Mouse (Mus musculus): Measurements from ENCODE around the gene Tmem174. TPM values are rescaled to one million over a fixed set of nuclear protein-coding genes. Genes with fewer than 3 reads are reported as not detected.

Gene Tmem174
- total RNA-seq, 1 experiment = not detected

- no peak overlapping the region for H3K4me3 ChIP-seq (ENCODE audit: insufficient read depth in 1 of 2, low read depth in 1 of 2, low read length in 2 of 2, poor library complexity in 1 of 2, severe bottlenecking in 1 of 2)
- no peak for DNase-seq (ENCODE audit: low read depth, low spot score)
- H3K36me3 ChIP-seq (ENCODE audit: control insufficient read depth, insufficient read depth, low read length, poor library complexity, severe bottlenecking) = no peaks in the 10 kb centered on the region
- TF ChIP-seq ZC3H11A (IDR thresholded peaks at IDR 0.05; ENCODE audit: borderline replicate concordance, low read depth, low read length) (no peak), HCFC1 (IDR thresholded peaks at IDR 0.05; ENCODE audit: borderline replicate concordance, insufficient read depth, low read length) (no peak), MAFK (IDR thresholded peaks at IDR 0.05; ENCODE audit: insufficient read depth, low read depth, low read length) (no peak), CHD2 (IDR thresholded peaks at IDR 0.05; ENCODE audit: low read depth, low read length) (no peak), ZNF384 (IDR thresholded peaks at IDR 0.05; ENCODE audit: low read depth, low read length) (no peak)
- no peaks in the 10 kb centered on the region for H3K4me1 ChIP-seq (ENCODE audit: control insufficient read depth in 2 of 2, insufficient read depth in 2 of 2, low read length in 2 of 2, poor library complexity in 1 of 2)
- H3K27ac ChIP-seq (ENCODE audit: insufficient read depth, low read depth, low read length, poor library complexity, severe bottlenecking) = no peak overlapping the region
- no peaks in the 10 kb centered on the region for H3K9me3 ChIP-seq (ENCODE audit: control insufficient read depth, insufficient read depth, low read depth, low read length)
- H3K9ac ChIP-seq (ENCODE audit: insufficient read depth, low read depth, low read length, poor library complexity, severe bottlenecking) = no peak overlapping the region
- in situ Hi-C loops (cut with MboI; ENCODE audit: low sequenced_read_pairs in 2 of 2, unreplicated experiment in 2 of 2) = no loop called here
Measured at GRCm38 (mm10) chr13:98617429-98618067, 19.7 kb downstream of the Tmem174 start.

GRCm38 (mm10) chr13:98607885-98608477 is 29.2 kb downstream of the Tmem174 start:
- Histone ChIP-seq H3K9ac (ENCODE audit: insufficient read depth, low read depth, low read length, poor library complexity, severe bottlenecking) (no peak overlapping the region), H3K36me3 (ENCODE audit: control insufficient read depth, insufficient read depth, low read length, poor library complexity, severe bottlenecking) (no peaks in the 10 kb centered on the region), H3K9me3 (ENCODE audit: control insufficient read depth, insufficient read depth, low read depth, low read length) (no peaks in the 10 kb centered on the region), H3K27ac (ENCODE audit: insufficient read depth, low read depth, low read length, poor library complexity, severe bottlenecking) (no peak overlapping the region), H3K4me3 (ENCODE audit: insufficient read depth in 1 of 2, low read depth in 1 of 2, low read length in 2 of 2, poor library complexity in 1 of 2, severe bottlenecking in 1 of 2) (no peak overlapping the region), H3K4me1 (ENCODE audit: control insufficient read depth in 2 of 2, insufficient read depth in 2 of 2, low read length in 2 of 2, poor library complexity in 1 of 2) (no peaks in the 10 kb centered on the region)
- TF ChIP-seq MAFK (IDR thresholded peaks at IDR 0.05; ENCODE audit: insufficient read depth, low read depth, low read length) (no peak), ZC3H11A (IDR thresholded peaks at IDR 0.05; ENCODE audit: borderline replicate concordance, low read depth, low read length) (no peak)
- in situ Hi-C loops (cut with MboI; ENCODE audit: low sequenced_read_pairs in 2 of 2, unreplicated experiment in 2 of 2) = no loop called here
- no peak for DNase-seq (ENCODE audit: low read depth, low spot score)

- H3K4me3 ChIP-seq (ENCODE audit: insufficient read depth in 1 of 2, low read depth in 1 of 2, low read length in 2 of 2, poor library complexity in 1 of 2, severe bottlenecking in 1 of 2) = no peak overlapping the region
- in situ Hi-C loops (cut with MboI; ENCODE audit: low sequenced_read_pairs in 2 of 2, unreplicated experiment in 2 of 2) = no loop called here
- no peak overlapping the region for H3K27ac ChIP-seq (ENCODE audit: insufficient read depth, low read depth, low read length, poor library complexity, severe bottlenecking)
- H3K4me1 ChIP-seq (ENCODE audit: control insufficient read depth in 2 of 2, insufficient read depth in 2 of 2, low read length in 2 of 2, poor library complexity in 1 of 2) = no peaks in the 10 kb centered on the region
- no peaks in the 10 kb centered on the region for H3K9me3 ChIP-seq (ENCODE audit: control insufficient read depth, insufficient read depth, low read depth, low read length)
- no peak for DNase-seq (ENCODE audit: low read depth, low spot score)
- no peak overlapping the region for H3K9ac ChIP-seq (ENCODE audit: insufficient read depth, low read depth, low read length, poor library complexity, severe bottlenecking)
- TF ChIP-seq CHD2 (IDR thresholded peaks at IDR 0.05; ENCODE audit: low read depth, low read length) (no peak), ZC3H11A (IDR thresholded peaks at IDR 0.05; ENCODE audit: borderline replicate concordance, low read depth, low read length) (no peak), HCFC1 (IDR thresholded peaks at IDR 0.05; ENCODE audit: borderline replicate concordance, insufficient read depth, low read length) (no peak), ZNF384 (IDR thresholded peaks at IDR 0.05; ENCODE audit: low read depth, low read length) (no peak), MAFK (IDR thresholded peaks at IDR 0.05; ENCODE audit: insufficient read depth, low read depth, low read length) (no peak)
- H3K36me3 ChIP-seq (ENCODE audit: control insufficient read depth, insufficient read depth, low read length, poor library complexity, severe bottlenecking) = no peaks in the 10 kb centered on the region
Measured at GRCm38 (mm10) chr13:98603799-98604198, 33.4 kb downstream of the Tmem174 start.

DNA sequence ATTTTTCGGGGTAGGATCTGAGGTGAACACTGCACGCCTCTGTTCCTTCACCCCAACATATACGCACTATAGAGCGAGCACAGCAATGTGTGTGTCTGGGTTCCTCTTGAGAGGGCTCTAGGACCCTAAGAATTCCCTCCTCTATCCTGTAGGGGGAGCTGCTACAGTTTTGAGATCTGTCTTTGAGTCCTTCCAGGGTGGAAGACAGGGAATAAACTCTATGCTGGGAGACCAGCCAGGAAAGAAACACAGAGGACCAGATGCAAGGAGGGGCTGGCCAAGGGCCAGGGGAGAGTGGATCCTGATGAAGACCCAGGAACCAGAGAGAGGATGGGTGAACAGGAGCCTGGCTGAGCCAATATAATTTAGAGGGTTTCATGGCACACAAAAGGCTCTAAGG is 40.5 kb downstream of the Tmem174 start:
- no peaks in the 10 kb centered on the region for H3K4me1 ChIP-seq (ENCODE audit: control insufficient read depth in 2 of 2, insufficient read depth in 2 of 2, low read length in 2 of 2, poor library complexity in 1 of 2)
- H3K36me3 ChIP-seq (ENCODE audit: control insufficient read depth, insufficient read depth, low read length, poor library complexity, severe bottlenecking) = no peaks in the 10 kb centered on the region
- peak; percentile 35 for DNase-seq (ENCODE audit: low read depth, low spot score)
- H3K4me3 ChIP-seq (ENCODE audit: insufficient read depth in 1 of 2, low read depth in 1 of 2, low read length in 2 of 2, poor library complexity in 1 of 2, severe bottlenecking in 1 of 2) = no peak overlapping the region
- H3K9ac ChIP-seq (ENCODE audit: insufficient read depth, low read depth, low read length, poor library complexity, severe bottlenecking) = no peak overlapping the region
- H3K27ac ChIP-seq (ENCODE audit: insufficient read depth, low read depth, low read length, poor library complexity, severe bottlenecking) = no peak overlapping the region
- in situ Hi-C loops (cut with MboI; ENCODE audit: low sequenced_read_pairs in 2 of 2, unreplicated experiment in 2 of 2) = no loop called here
- TF ChIP-seq MAFK (IDR thresholded peaks at IDR 0.05; ENCODE audit: insufficient read depth, low read depth, low read length) = no peak
- no peaks in the 10 kb centered on the region for H3K9me3 ChIP-seq (ENCODE audit: control insufficient read depth, insufficient read depth, low read depth, low read length)

DNA sequence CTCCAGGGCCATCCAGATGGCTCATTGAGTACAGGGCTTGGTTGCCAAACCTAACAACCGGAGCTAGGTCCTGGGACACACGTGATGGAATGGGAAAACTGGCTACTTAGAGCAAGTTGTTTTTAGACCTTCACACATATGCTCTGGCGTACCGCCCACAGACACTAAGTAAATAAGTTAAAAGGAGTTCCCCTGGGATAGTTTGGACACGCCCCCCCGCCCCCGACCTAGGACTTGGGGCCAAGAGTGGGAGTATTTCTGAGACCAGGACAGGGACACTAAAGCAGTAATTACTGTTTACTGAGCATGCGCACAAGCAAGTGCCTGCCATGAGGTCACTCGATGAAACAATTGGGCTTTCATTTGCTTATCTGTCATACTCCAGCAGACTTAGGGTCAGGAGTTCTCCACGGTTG is 42.5 kb downstream of the Tmem174 start:
- H3K27ac ChIP-seq (ENCODE audit: insufficient read depth, low read depth, low read length, poor library complexity, severe bottlenecking) = no peak overlapping the region
- TF ChIP-seq ZNF384 (IDR thresholded peaks at IDR 0.05; ENCODE audit: low read depth, low read length) = no peak
- no peak for TF ChIP-seq HCFC1 (IDR thresholded peaks at IDR 0.05; ENCODE audit: borderline replicate concordance, insufficient read depth, low read length)
- no peak for TF ChIP-seq MAFK (IDR thresholded peaks at IDR 0.05; ENCODE audit: insufficient read depth, low read depth, low read length)
- TF ChIP-seq CHD2 (IDR thresholded peaks at IDR 0.05; ENCODE audit: low read depth, low read length) = no peak
- TF ChIP-seq ZC3H11A (IDR thresholded peaks at IDR 0.05; ENCODE audit: borderline replicate concordance, low read depth, low read length) = no peak
- H3K9ac ChIP-seq (ENCODE audit: insufficient read depth, low read depth, low read length, poor library complexity, severe bottlenecking) = no peak overlapping the region
- no peak overlapping the region for H3K4me3 ChIP-seq (ENCODE audit: insufficient read depth in 1 of 2, low read depth in 1 of 2, low read length in 2 of 2, poor library complexity in 1 of 2, severe bottlenecking in 1 of 2)
- H3K4me1 ChIP-seq (ENCODE audit: control insufficient read depth in 2 of 2, insufficient read depth in 2 of 2, low read length in 2 of 2, poor library complexity in 1 of 2) = no peaks in the 10 kb centered on the region
- DNase-seq (ENCODE audit: low read depth, low spot score) = no peak
- in situ Hi-C loops (cut with MboI; ENCODE audit: low sequenced_read_pairs in 2 of 2, unreplicated experiment in 2 of 2) = no loop called here
- no peaks in the 10 kb centered on the region for H3K36me3 ChIP-seq (ENCODE audit: control insufficient read depth, insufficient read depth, low read length, poor library complexity, severe bottlenecking)
- H3K9me3 ChIP-seq (ENCODE audit: control insufficient read depth, insufficient read depth, low read depth, low read length) = no peaks in the 10 kb centered on the region
